ENCODE assay signal across 27 mouse cellular contexts in the genomic region with DNA sequence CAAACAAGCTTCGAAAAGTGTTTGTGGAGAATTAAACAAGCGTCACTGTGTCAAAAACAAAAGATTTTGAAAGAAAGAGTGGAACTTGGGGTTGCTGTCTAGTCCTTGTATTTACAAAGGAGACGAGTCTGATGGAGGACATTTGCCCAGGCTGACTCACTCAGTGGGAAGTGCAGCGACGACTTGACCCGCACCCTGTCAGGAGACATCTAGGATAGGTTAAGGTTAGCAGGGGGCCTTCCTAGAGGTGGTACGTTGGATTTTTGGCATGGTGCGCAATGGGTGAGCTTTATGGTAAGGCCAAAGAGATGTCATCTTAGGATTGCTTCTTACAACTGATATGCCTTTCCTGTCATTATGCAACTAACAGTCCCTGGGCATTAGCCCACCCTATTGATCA. TPM values are rescaled to one million over a fixed set of nuclear protein-coding genes. Genes with fewer than 3 reads are reported as not detected.
DNase-seq lines count a peak whose midpoint lies in the region; ATAC-seq and TF ChIP-seq lines count a peak whose summit lies in the region.
"Had no signal": no experiment of that assay in that cellular context is flagged by ENCODE, and none has a peak within 500 bp of the region (broad histone marks: within the 10 kb centered on the region; RNA-seq: fewer than 3 reads in every experiment).

No protein-coding gene starts in this region.

- no peak for TF ChIP-seq CTCF in spleen, adult 2 months (IDR thresholded peaks at IDR 0.05; ENCODE audit: extremely low read depth, insufficient read depth, insufficient read length, insufficient replicate concordance)

- 77% methylated on average over 8 of the region's 8 CpGs for WGBS in spleen, adult 2 months
- WGBS in midbrain, embryonic 14.5 days: 92% methylated on average over 8 of the region's 8 CpGs

- peaks cover 6% of the 10 kb centered on the region; the same call in 1 of the 2 replicates for H3K4me1 ChIP-seq in spleen, adult 2 months (ENCODE audit: control insufficient read depth, insufficient read depth, insufficient read length)
- H3K4me1 ChIP-seq in midbrain, embryonic 14.5 days (ENCODE audit: control insufficient read depth, insufficient read depth, low read length): no peaks in the 10 kb centered on the region
- H3K4me1 ChIP-seq: embryonic facial prominence, embryonic 12.5 days; forebrain, embryonic 13.5 days; forebrain, embryonic 15.5 days had no signal

- H3K27ac ChIP-seq in spleen, adult 2 months (ENCODE audit: insufficient read depth, low read length): peak overlapping the region; percentile 55; the same call in 1 of the 2 replicates
- H3K27ac ChIP-seq in midbrain, embryonic 14.5 days (replicated peaks; ENCODE audit: low read depth, low read length): no peak overlapping the region
- H3K27ac ChIP-seq: embryonic facial prominence, embryonic 10.5 days; embryonic facial prominence, embryonic 12.5 days; forebrain, embryonic 13.5 days; forebrain, embryonic 15.5 days had no signal

- no peak overlapping the region for H3K4me2 ChIP-seq in midbrain, embryonic 14.5 days (ENCODE audit: low read length)
- H3K4me2 ChIP-seq: embryonic facial prominence, embryonic 12.5 days; forebrain, embryonic 13.5 days; forebrain, embryonic 15.5 days had no signal

- H3K36me3 ChIP-seq in spleen, adult 2 months (ENCODE audit: control insufficient read depth, insufficient read depth, low read length): 0 out of 2 replicates have a peak, but pooled peaks cover 1% of the 10 kb centered on the region
- H3K36me3 ChIP-seq in midbrain, embryonic 14.5 days (ENCODE audit: control insufficient read depth, insufficient read depth, low read length): no peaks in the 10 kb centered on the region
- H3K36me3 ChIP-seq: embryonic facial prominence, embryonic 10.5 days; embryonic facial prominence, embryonic 12.5 days; forebrain, embryonic 15.5 days; G1E had no signal

- DNase-seq in heart, adult 11 months: peak; percentile 66
- DNase-seq in heart, postnatal 10 days: no peak
- no peak for DNase-seq in spleen, adult 2 months (ENCODE audit: low read depth in 1 of 2, low spot score in 2 of 2)
- no peak for DNase-seq in spleen, adult 12 weeks (ENCODE audit: low spot score)
- peak; percentile 46 for DNase-seq in CD4-positive helper T cell, adult 2 months (ENCODE audit: low read depth, low spot score)
- DNase-seq in midbrain, embryonic 14.5 days: no peak
- DNase-seq: adrenal gland, adult 8-10 months; adrenal gland, postnatal 14 days; adrenal gland, postnatal 36 days; B cell, adult 2 months; cerebellum, adult 11-12 months; cerebellum, adult 2 months; cerebellum, adult 9-10 months; cerebellum, postnatal 10 days; cerebellum, postnatal 25 days; forebrain, postnatal 0 days had no signal

- H3K4me3 ChIP-seq in spleen, adult 2 months (ENCODE audit: extremely low read depth, insufficient read depth, insufficient read length): peak overlapping the region; percentile 41; the same call in 1 of the 2 replicates
- H3K4me3 ChIP-seq in midbrain, embryonic 14.5 days (replicated peaks; ENCODE audit: low read depth, low read length): no peak overlapping the region
- H3K4me3 ChIP-seq: embryonic facial prominence, embryonic 10.5 days; embryonic facial prominence, embryonic 12.5 days; forebrain, embryonic 13.5 days; forebrain, embryonic 15.5 days had no signal

- no peak for TF ChIP-seq POLR2A in spleen, adult 2 months (IDR thresholded peaks at IDR 0.05; ENCODE audit: low read depth, low read length)

- no peaks in the 10 kb centered on the region for H3K9me3 ChIP-seq in midbrain, embryonic 14.5 days (ENCODE audit: control insufficient read depth, low read length)
- H3K9me3 ChIP-seq: embryonic facial prominence, embryonic 10.5 days; embryonic facial prominence, embryonic 12.5 days; forebrain, embryonic 13.5 days; forebrain, embryonic 15.5 days; G1E had no signal

- no peak for ATAC-seq in midbrain, embryonic 14.5 days (ENCODE audit: low FRiP score, low TSS enrichment)
- ATAC-seq: forebrain, embryonic 13.5 days; forebrain, embryonic 15.5 days; forebrain, postnatal 0 days; Patski had no signal

- intact Hi-C loops in heart, postnatal 10 days (cut with DNase I): no loop called here

- no peaks in the 10 kb centered on the region for H3K27me3 ChIP-seq in spleen, adult 2 months (ENCODE audit: control insufficient read depth, insufficient read depth, low read length)
- no peaks in the 10 kb centered on the region for H3K27me3 ChIP-seq in midbrain, embryonic 14.5 days (ENCODE audit: control insufficient read depth, insufficient read depth, low read length)
- H3K27me3 ChIP-seq: embryonic facial prominence, embryonic 12.5 days; forebrain, embryonic 13.5 days; forebrain, embryonic 15.5 days had no signal

- no peak overlapping the region for H3K9ac ChIP-seq in midbrain, embryonic 14.5 days (replicated peaks; ENCODE audit: low read length)
- H3K9ac ChIP-seq: embryonic facial prominence, embryonic 12.5 days; forebrain, embryonic 13.5 days; forebrain, embryonic 15.5 days; forebrain, postnatal 0 days had no signal

RNA-seq across cellular contexts. Expression of a gene that starts 2.3 kb away (rescaled TPM):
- total RNA-seq in heart, postnatal 10 days (2021): under 1 TPM; 0.50 to 0.86 TPM
- polyA plus RNA-seq in spleen, adult 2 months (2012; rRNA removed): 9.8 and 11.5 TPM in 2 replicates
- not detected in 2 replicates for polyA plus RNA-seq in midbrain, embryonic 14.5 days (2014; fragmentation: Nextera tagmentation; extraction: Ambion mirVana)
- polyA plus RNA-seq: forebrain, embryonic 13.5 days; forebrain, embryonic 15.5 days had no signal

RNA-seq across cellular contexts. Expression of a gene that starts 9.3 kb away (rescaled TPM):
- total RNA-seq in heart, postnatal 10 days (2021): not detected
- 0.69 and 1.2 TPM in 2 replicates for polyA plus RNA-seq in spleen, adult 2 months (2012; rRNA removed)
- polyA plus RNA-seq in midbrain, embryonic 14.5 days (2014; fragmentation: Nextera tagmentation; extraction: Ambion mirVana): not detected in 2 replicates
- total RNA-seq: adrenal gland, adult 18-20 months; adrenal gland, adult 8-10 months; adrenal gland, postnatal 14 days; adrenal gland, postnatal 36 days; forebrain, postnatal 0 days had no signal
- polyA plus RNA-seq: activated CD4-positive, CD25-positive, alpha-beta regulatory T cell, adult 4 months; cerebellum, adult 2 months; cortical plate, adult 2 months; embryonic facial prominence, embryonic 10.5 days; embryonic facial prominence, embryonic 12.5 days; embryonic facial prominence, embryonic 14.5 days; forebrain, embryonic 11.5 days; forebrain, embryonic 13.5 days; forebrain, embryonic 15.5 days; forebrain, postnatal 0 days; G1E; Patski had no signal

RNA-seq across cellular contexts. Expression of a gene that starts 49.7 kb away (rescaled TPM):
- total RNA-seq in heart, postnatal 10 days (2021): 10 to 100 TPM; 18.8 to 19.0 TPM
- 14.7 and 21.0 TPM in 2 replicates for polyA plus RNA-seq in spleen, adult 2 months (2012; rRNA removed)
- 68.3 and 74.3 TPM in 2 replicates for polyA plus RNA-seq in midbrain, embryonic 14.5 days (2014; fragmentation: Nextera tagmentation; extraction: Ambion mirVana)

Comparison
In these comparisons a context has a peak if more than half of its experiments do, and no peak if none do; other contexts are left out.
1. DNase-seq: peak in heart, adult 11 months (single experiment) and CD4-positive helper T cell, adult 2 months (single experiment); none in heart, postnatal 10 days (0 of 2), spleen, adult 2 months (0 of 2), spleen, adult 12 weeks (single experiment) and midbrain, embryonic 14.5 days (single experiment).
2. RNA of a gene that starts 2.3 kb away (polyA plus RNA-seq): 9.8 to 11.5 TPM in spleen, adult 2 months; not detected in midbrain, embryonic 14.5 days; every median in the first group is over 10 times any median in the second.